Mouse (Mus musculus): ENCODE measurements around the gene Speer4f2.
"Not testable (repeated sequence)": the region's sequence is repeated elsewhere in the genome, so short reads cannot be mapped to it uniquely, and the experiment has no call there.

Gene Speer4f2

DNA sequence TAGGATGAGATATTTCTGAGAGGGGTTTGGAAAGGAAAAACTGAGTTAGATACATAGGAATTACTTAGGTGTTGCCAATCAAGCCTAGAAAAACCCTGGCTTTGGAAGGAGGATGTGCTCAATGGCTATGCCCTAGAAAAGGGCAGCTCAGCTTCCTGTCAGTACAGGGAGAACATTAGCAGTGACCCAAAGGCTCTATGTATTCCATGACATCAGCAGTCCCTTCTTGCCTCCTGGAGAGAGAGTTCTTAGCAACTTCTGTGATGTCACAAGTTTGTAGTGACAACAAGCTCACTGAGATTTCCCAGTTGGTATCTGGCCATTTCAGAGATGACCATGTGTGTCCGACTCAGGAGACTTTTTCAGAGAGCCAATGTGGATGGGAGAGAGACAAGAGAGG is at the start of gene Speer4f2:
Speer4f2 (plus strand) TSS at position 301 of the 400 bp plus-strand sequence.
- DNase-seq (ENCODE audit: extremely low spot score, low read depth, low spot score), result not testable (repeated sequence)

DNA sequence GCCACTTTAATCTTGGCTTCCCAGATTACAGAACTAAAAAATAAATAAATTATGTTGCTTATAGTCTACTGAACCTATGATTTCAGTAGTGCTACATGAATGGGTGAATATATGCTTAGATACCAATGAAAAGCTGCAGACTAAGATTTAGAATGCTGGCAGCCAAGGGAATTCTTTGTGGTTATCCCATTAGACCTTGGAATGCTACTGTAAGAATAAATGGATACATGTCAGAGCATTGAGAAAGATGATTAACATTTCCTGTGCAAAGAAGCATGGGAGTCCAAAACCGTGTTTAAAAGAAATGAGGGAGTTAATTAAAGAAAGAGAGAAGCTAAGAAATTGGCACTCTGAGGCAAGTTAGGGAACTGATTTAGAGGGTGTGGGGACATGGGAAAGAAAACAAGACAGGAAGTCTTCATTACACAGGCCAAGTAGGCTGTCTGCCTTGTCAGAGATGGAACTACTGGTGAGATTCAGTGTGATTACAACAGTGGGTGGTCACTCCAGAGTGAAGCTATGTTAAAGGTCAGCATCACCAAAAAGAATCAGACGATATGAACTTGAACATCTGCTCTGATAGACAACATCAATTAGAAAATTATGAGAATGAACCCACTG is 43.9 kb upstream of the Speer4f2 start:
- no peak for DNase-seq (ENCODE audit: extremely low spot score, low read depth, low spot score)

DNA sequence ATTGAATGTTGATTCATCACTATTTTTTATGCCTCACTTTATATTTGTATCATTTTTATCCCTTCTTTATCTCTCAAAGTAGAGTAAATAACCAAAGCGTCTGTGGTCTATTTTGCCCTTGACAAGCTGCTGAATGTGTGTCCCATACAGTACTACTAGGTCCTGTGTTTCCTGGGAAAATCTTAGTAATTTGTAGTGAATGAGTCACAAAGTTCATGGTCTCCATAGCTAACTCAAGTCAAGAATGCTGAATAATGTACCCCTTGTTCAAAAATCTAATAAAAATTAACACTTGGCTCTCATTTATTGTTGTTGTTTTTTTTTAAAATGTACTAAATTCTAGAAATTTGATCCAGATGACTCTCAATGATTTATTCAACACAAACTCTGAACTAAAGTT is 38.1 kb upstream of the Speer4f2 start:
- DNase-seq (ENCODE audit: extremely low spot score, low read depth, low spot score), result no peak

DNA sequence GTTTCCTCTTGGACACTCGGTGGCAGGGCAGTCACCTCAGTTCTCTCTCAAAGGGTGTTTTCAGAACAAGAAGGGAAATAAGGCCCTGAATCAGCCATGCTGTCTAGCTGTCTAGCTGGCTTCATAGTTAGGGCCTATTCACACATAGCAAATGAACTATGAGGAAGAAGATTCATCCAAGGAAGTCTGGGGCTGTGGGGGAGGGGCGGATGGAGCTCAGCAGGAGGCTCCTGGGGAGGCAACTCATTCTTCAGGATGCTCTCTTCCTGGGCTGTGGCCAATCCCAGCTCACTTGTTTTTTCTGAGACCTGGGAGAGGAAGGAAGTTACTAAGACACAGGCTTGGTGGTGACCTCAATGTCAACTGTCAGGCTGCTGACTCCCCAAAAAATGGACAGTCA is 27.2 kb upstream of the Speer4f2 start:
- not testable (repeated sequence) for DNase-seq (ENCODE audit: extremely low spot score, low read depth, low spot score)

DNA sequence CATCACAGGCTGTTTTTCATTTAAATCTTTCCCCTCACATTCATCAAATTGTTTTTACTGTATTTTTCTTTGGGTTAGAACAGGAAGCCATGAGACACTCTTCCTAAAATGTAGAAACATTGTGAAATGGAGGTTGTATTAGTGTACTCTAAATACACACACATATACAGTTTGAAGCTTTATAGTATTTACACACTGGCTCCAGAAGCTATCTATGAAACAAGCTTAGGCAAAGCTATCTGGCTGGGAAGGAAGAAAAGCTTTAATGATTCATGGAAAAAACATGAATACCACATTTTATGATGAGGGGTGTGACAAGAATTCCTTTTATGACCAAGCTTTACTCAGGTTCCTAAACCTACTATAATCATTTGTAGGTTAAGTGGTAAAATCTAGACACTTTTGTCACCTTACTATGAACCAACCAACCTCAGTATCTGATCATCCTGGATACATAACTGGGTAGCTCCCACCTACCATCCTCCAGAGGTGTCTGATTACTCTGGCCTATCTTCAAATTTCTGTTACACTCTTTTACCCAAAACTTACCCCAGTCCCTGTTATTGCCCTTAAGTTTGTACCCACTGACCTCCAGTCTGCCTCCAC is 13.5 kb upstream of the Speer4f2 start:
- DNase-seq (ENCODE audit: extremely low spot score, low read depth, low spot score), result no peak

DNA sequence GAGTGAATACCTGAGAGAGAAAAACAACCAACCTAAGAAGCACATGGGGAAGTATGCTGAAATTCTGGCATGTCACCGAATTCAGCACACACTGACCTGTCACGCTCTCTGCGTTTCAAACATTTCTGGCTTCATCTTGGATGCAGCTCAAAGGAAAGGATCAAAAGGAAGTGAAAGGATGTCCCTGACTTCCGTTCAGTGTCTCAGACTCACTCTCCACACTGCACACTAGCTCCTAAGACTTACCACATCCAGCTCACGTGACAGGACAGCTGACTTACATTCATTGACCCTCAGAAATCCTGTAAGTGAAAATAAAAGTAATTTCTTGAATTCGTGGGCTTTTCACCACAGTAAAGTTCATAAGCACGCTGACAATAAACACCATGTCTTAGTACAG is 16.9 kb downstream of the Speer4f2 start:
- DNase-seq (ENCODE audit: extremely low spot score, low read depth, low spot score), result no peak

DNA sequence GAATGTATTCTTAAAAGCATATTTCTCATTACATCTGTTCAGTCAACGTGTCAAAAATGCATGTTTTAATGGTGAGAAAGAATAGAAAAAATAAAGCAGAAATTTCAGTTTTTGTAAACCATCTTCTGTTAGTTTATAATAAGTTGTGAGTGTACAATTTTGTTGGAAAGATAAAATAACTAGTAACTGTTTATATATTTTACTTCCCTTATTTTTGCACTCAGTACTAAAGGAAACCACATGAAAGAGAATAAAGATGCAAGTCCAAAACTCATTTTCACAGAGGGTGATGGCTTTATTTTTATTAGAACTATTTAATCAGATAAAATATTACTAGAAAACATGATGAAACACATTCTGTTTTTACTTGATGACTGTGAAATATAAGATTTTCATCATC is 18.2 kb downstream of the Speer4f2 start:
- DNase-seq (ENCODE audit: extremely low spot score, low read depth, low spot score), result no peak

DNA sequence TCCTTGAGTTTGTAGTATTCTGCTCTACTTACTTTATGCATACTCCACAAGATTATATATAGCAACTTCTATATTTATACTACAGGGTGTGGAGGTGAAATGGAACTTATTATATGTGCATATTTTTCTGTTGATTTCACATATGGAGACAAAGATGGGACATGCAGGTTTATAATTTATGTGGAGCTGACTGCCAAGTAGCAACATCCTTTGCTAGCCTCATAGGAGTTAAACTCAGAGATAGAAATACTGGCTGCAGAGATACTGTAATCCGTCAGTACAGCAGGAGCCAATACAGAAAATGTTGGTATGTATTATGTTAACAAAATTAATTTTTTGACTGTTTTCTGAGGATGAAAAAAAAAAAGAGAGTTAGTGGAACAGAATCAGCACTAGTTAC is 27.6 kb downstream of the Speer4f2 start:
- DNase-seq (ENCODE audit: extremely low spot score, low read depth, low spot score), result no peak

DNA sequence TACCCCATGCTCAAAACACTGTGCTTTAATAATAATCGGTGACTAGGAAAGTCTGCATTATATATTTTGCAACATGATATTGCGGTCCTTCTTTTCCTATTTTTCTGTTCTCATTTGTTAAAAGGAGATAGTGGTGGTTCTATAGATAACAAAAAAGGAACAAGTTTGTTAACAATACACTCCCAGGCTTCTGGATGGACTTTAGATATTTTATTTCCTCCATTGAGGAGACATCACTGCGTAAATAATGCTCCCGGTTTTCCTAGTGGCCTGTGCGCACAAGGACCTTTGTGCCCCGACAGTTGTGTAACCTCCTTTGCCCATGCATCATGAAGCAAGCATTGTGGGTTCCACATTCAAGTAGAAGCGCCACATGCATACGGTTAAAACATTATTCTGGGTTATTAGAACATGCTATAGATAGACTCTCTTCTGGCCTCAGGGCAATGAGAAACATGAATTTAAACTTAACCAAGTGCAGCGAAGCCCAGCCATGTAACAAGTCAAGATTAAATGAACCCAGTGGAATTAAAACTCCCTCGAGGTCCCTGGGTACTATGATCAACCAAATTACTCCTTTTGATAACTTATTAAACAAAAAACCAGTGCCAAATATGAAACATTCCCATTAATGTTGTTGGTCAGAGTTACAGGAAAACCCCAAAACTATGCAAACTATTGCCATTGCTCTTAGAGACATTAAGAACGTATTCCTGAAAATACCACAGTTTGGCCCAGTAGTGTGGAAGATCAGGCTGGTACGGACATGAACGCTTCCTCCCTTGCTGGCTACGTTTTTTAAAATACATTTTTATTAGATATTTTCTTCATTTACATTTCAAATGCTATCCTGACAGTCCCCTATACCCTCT is 28.5 kb downstream of the Speer4f2 start:
- DNase-seq (ENCODE audit: extremely low spot score, low read depth, low spot score), result no peak

DNA sequence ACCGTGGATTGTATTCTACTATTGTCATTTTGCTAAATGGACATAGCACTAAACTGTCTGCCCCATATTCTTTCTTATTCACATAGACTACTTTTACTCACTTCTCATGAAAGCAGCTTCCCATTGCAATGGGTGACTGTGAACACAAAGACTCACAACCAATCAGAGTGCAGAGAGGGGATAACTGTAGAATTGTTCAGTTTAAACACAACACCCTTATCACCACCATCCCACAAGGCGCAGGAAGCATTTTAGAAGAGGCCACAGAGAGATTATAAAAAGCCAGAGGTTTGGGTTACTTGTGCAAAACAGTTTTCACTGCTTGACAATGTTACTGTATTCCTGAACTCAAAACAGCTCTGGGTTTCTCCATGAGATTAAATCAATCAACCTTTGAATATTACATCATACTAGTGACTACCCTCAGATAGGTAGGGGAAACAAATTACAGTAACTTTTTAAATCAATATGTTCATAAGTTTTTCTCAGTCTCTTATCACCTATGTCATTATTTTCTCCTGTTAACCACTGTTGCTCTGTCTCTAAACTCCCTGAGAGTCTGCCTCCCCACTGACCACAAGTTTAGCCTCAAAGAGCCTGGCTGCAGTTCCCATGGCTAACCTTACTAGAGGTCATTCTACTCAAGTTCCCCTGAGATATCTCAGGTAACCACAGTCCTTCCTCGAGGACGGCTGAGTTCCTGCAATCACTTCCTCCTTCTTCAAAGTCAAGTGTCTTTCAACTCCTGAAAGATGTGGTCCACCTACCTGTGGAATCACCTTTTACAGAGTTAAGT is 29.5 kb downstream of the Speer4f2 start:
- no peak for DNase-seq (ENCODE audit: extremely low spot score, low read depth, low spot score)

DNA sequence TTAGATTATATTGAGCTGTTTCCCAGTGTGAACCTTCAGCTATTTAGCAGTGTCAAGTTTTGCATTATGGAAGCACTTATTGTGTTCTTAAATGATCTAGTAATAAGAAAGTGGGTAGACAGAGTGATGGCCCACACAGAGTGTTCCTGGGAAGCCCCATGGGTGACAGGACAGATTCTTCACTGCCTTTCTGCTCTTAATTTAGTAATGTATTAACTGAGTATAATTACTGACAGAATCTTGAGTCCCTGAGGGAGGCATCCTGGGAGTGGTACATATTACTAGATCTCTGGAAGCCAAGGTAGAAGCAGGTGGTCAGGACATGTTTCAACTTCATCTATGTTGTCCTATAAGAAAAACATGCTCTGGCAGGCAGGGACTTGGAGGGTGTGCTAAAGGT is 30.6 kb downstream of the Speer4f2 start:
- no peak for DNase-seq (ENCODE audit: extremely low spot score, low read depth, low spot score)

DNA sequence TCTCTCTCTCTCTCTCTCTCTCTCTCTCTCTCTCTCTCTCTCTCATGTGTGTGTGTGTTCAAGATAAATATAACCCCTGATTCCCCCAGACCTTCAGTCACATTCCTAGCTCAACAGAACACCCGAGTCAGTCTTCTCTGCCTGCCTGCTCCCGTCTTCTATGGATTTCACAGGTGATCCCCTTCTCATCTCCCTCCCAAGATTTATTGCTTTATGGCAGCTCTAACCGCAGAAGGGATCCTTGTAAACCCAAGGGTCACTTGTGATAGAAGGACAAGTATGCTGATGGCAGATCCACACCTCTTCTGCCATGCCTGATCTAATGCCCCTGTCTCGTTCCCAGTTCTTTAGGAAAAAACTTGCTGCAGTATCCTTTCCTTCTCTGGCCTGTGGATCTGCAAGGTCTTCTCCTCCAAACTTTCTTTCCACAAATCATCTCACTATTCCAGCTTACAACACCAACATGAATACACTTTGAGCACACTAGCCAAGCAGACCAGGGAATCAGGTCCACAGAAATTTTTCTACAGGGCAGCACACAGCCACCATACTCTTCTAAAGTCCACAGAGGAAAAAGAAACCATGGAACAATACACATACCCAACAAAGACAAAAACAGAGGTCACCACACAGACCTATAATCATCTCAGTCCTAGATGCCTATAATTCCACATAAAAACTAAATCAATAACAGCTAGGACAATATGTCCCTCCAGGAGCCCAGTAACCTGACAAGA is 36.1 kb downstream of the Speer4f2 start:
- DNase-seq (ENCODE audit: extremely low spot score, low read depth, low spot score), result no peak

DNA sequence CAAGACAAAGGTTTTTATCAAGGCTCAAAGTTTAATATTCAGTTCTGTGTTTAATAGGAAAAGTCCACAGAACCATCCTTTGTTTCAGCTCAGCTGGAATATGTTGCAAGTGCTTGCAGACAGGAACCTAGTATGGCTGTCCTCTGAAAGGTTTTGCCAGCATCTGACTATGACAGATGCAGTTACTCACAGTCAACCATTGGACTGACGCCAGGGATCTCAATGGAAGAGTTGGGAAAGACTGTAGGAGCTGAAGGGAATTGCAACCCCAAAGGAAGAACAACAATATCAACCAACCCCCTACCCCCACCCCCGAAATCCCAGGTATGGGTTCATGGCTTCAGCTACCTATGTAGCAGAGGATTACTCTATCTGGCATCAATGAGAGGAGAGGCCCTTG is 44.2 kb downstream of the Speer4f2 start:
- DNase-seq (ENCODE audit: extremely low spot score, low read depth, low spot score), result no peak

DNA sequence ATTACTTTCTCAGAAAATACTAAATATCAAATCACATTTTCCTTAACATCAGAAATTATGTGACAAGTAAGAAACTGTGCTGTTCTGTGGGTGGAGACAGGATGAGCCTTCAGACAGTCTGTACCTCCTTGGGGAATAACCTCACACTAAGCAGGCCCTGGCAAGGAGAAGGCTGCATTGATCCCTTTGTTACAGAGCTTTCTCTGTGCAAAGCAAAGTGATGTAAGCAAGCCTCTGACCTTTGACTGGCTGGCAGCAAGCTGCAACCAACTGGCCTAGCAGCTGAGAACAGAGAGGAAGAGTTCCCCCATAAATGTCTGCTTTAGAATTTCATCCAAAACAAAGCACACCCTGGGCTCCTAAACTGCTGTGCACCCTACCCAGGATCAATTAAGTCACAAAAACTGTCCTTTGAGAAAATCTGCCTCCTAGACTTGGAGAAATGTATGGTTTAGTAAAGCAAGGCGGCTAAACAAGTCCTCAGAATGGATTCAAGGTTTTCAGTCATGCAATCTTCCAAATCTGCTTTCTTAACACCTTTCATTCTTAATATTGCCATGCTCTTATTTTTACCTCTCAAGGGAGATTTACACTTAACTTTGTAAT is 46.3 kb downstream of the Speer4f2 start:
- no peak for DNase-seq (ENCODE audit: extremely low spot score, low read depth, low spot score)

DNA sequence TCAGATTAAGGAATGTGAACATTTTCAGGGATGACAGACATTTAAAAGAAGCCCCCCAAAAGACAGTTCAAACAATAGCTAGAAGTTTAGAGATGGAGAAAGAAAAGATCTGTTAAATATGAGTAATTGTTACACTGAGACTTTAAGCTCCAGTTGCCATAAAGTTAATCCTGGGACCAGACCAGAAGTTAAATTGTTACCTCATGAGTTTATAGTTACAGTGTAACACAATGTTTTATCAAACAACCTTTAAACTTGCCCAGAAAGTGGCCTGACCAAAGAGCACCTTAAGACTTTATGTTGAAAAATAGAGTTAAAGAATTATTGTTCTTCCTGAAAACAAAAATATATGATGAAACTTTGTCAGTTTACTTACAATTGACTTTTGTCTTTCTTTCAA is 46.9 kb downstream of the Speer4f2 start:
- DNase-seq (ENCODE audit: extremely low spot score, low read depth, low spot score), result no peak

DNA sequence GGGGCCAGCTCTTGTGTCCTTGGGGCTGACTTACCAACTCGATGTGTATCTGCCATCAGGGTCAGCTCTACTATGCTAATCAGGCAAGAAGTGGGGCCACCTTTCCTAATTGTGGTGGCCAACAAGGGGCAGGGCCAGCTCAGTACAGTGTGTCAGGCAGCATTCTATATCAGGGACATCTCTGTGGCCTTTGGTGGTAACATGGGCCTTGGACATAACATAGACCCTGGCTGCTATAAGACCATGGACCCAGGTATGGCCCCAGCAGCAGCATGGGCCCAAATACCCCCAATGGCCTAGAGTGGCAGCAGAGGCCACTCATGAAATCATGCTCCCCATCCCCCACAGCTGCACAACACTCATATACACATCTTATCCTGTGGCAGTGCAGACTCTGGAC is 49.2 kb downstream of the Speer4f2 start:
- DNase-seq (ENCODE audit: extremely low spot score, low read depth, low spot score), result no peak

DNA sequence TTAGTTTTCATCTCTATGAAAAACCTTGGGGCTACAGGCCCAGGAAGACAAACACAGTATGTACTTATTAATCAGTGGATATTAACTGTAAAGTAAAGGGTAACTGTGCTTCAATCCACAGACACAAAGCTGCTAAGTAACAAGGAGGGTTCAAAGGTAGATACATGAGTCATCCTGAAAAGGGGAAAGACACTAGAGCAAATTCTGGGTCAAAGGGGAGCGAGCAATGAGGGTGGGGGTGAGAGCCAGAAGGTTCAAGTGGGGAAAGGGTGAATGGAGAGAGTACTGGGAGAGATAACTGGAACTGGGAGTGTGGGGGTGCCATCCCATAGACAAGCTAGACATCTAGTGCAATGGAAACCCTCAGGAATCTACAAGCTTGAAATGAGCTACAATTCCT is 54.0 kb downstream of the Speer4f2 start:
- DNase-seq (ENCODE audit: extremely low spot score, low read depth, low spot score), result no peak

All from hindlimb bud, embryonic 11.5 days (tissue).